Mouse (Mus musculus): ENCODE measurements at regions not wholly inside any gene's neighbourhood (a gene's known extent, or its start where the extent isn't known, plus 50 kb on each side); places are given as distances from the start of the nearest gene placed in this dataset.
"Not testable (repeated sequence)": the region's sequence is repeated elsewhere in the genome, so short reads cannot be mapped to it uniquely, and the experiment has no call there.

DNA sequence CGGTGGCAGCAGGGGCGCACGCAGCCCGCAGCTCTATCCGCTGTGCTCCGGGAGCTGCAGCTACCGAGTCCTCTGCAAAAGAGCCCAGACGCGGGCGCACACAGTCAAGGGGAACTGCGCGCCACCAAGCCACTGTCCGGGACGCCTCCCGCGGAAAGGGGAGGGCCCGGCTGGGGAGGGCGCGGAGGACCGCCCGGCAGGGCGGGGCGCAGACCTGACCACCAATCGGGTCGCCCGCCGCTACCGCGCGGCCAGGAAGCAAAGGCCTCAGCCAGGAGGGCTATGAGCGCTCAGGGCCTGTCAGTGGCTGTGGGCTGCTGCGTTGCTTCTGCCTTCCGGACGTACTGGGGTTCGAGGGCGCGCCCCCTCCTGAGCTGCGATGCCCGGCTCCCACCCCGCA, 1034.5 kb downstream of the Gm10330 start:
- H3K4me3 ChIP-seq (ENCODE audit: low read depth, low read length) = peak overlapping the region; percentile 15
- H3K27ac ChIP-seq (ENCODE audit: low read depth, low read length); H3K9ac ChIP-seq (ENCODE audit: low read length); ATAC-seq (replicated peaks; ENCODE audit: low FRiP score); H3K4me2 ChIP-seq (ENCODE audit: low read depth, low read length, severe bottlenecking); H3K36me3 ChIP-seq (ENCODE audit: control insufficient read depth, insufficient read depth, low read length); H3K27me3 ChIP-seq (ENCODE audit: control insufficient read depth, insufficient read depth, low read length); H3K4me1 ChIP-seq (replicated peaks; ENCODE audit: control insufficient read depth, insufficient read depth, low read length); H3K9me3 ChIP-seq (ENCODE audit: control insufficient read depth, low read length): not testable (repeated sequence)
- 6% methylated on average over 33 of the region's 40 CpGs for WGBS
- DNase-seq (ENCODE audit: low spot score) = peak; percentile 37

DNA sequence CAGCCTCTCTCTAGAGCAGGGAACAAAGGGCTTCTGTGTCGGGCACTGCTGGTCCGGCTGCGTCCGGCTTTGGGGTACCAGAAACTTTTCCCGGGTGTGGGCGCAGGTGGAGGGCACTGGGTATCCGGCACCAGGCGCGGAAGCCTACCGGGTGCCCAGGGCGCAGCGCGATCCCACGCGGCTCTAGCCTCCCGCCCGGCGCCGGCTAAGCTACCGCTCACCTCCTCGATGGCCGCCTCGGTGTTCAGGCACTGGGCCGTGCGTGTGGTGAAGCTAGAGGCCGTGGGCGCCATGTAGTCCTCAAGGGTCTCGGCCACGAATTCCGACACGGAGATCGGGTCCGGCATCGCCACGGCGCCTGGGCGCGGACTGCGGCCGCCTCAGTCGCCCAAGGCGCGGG, 1035.0 kb downstream of the Gm10330 start:
- not testable (repeated sequence) for H3K4me2 ChIP-seq (ENCODE audit: low read depth, low read length, severe bottlenecking); H3K27me3 ChIP-seq (ENCODE audit: control insufficient read depth, insufficient read depth, low read length); H3K36me3 ChIP-seq (ENCODE audit: control insufficient read depth, insufficient read depth, low read length); H3K9ac ChIP-seq (ENCODE audit: low read length); H3K9me3 ChIP-seq (ENCODE audit: control insufficient read depth, low read length); ATAC-seq (replicated peaks; ENCODE audit: low FRiP score); H3K4me1 ChIP-seq (replicated peaks; ENCODE audit: control insufficient read depth, insufficient read depth, low read length); H3K27ac ChIP-seq (ENCODE audit: low read depth, low read length)
- H3K4me3 ChIP-seq (ENCODE audit: low read depth, low read length) = peak overlapping the region; percentile 15
- peak; percentile 35 for DNase-seq (ENCODE audit: low spot score)
- 18% methylated on average over 31 of the region's 43 CpGs for WGBS

Measured in forebrain, embryonic 11.5 days (tissue).